Mouse (Mus musculus): ENCODE measurements around the gene Cnot8. TPM values are rescaled to one million over a fixed set of nuclear protein-coding genes. Genes with fewer than 3 reads are reported as not detected.
A peak's percentile ranks its signal among the peaks of the same experiment; 100 is the strongest.
"Not testable (repeated sequence)": the region's sequence is repeated elsewhere in the genome, so short reads cannot be mapped to it uniquely, and the experiment has no call there.

Cnot8 gene
- 79.8 and 81.6 TPM in 2 replicates for polyA plus RNA-seq (2015; fragmentation: Nextera tagmentation; extraction: Ambion mirVana)

DNA sequence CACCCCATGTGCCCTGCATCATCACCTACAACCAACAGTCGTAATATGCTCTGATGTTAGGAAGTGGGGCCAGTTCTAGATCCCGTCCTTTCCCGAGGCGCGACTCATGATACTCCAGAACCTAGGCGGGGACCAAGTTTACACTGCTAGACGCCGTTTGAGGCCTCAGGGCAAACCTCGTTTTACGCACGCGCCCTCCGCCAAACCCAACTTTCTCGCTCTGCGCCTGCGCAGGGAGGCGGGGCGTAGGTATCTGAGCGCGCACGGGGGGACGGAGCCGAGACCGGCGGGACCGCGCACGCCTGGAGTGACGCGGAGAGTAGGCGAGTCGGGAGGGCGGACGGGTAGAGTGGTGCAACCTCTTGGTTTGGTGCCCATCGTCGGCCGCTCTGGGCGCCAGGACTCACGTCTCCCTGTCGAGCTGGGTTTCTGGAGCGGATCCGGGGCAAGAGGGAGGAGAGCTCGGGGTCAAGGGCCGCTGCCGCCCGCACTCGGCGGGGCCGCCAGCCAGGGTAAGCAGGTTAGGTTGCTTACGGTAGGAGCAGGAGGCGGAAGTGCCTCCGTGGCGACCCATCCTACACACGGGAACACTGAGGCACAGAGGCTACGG, at the start of gene Cnot8:
TSS of gene Cnot8 (plus strand) at position 457 of the 610 bp plus-strand sequence.
- Histone ChIP-seq H3K4me2 (peak within 1 kb of the TSS; percentile 59), H3K27ac (peak within 1 kb of the TSS; percentile 94), H3K4me1 (peaks cover 12% of the 10 kb centered on the region), H3K4me3 (replicated peaks) (peak within 1 kb of the TSS; percentile 84), H3K9ac (peak within 1 kb of the TSS; percentile 87), H3K36me3 (no peaks in the 10 kb centered on the region), H3K27me3 (replicated peaks) (no peaks in the 10 kb centered on the region), H3K9me3 (no peaks in the 10 kb centered on the region)
- peak; percentile 97 for ATAC-seq (ENCODE audit: insufficient read depth, low FRiP score, low read depth)
- WGBS: under 1% methylated on average over 55 of the region's 55 CpGs

DNA sequence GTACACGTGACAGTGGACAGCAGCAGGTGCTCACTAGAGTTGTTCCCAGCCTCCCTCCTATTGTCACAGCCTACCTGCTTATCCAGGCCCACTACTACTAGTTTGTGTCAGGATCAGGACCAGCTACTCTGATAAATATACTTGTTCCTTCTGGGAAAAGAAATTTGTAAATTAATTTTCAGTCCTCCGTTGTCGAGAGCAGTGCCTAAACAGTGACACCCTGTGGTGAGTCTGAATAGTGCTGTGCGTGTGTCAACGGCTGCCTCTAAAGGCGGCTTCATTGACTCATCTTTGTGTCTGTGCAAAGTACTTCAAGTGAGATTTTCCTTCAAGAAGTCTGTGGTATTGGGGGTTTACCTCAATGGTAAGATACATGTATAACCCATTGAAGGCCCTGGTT, 46.5 kb upstream of the Cnot8 start:
- Histone ChIP-seq H3K9ac (no peak overlapping the region), H3K4me1 (no peaks in the 10 kb centered on the region), H3K4me2 (no peak overlapping the region), H3K27ac (no peak overlapping the region), H3K27me3 (replicated peaks) (no peaks in the 10 kb centered on the region), H3K9me3 (no peaks in the 10 kb centered on the region), H3K36me3 (peaks cover 64% of the 10 kb centered on the region), H3K4me3 (replicated peaks) (no peak overlapping the region)
- 53% methylated on average over 6 of the region's 6 CpGs for WGBS
- ATAC-seq (ENCODE audit: insufficient read depth, low FRiP score, low read depth): no peak

DNA sequence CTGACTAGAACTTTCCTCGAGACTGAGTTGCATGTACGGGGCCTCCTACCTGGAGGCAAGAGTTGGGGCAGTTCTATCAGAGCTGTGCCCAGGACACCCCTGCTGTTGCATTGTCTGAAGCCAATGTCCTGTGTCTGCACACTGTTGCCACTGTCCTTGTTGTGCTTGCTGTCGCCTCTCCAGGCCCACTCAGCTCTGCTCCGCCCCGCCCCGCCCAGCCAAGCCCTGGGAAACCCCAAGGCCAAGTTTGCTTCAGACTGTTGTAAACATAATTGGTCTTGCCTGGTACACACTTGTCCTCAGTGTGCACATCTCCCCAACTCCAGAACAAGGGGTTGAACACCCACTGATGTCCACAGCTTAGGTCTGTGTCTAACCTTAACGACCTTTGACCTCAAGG, 44.2 kb upstream of the Cnot8 start:
- ATAC-seq (ENCODE audit: insufficient read depth, low FRiP score, low read depth); H3K4me1 ChIP-seq; H3K9me3 ChIP-seq; H3K4me3 ChIP-seq (replicated peaks); H3K27ac ChIP-seq; H3K9ac ChIP-seq; H3K27me3 ChIP-seq (replicated peaks); H3K4me2 ChIP-seq: not testable (repeated sequence)
- H3K36me3 ChIP-seq: peaks cover 51% of the 10 kb centered on the region
- 87% methylated on average over 7 of the region's 7 CpGs for WGBS

DNA sequence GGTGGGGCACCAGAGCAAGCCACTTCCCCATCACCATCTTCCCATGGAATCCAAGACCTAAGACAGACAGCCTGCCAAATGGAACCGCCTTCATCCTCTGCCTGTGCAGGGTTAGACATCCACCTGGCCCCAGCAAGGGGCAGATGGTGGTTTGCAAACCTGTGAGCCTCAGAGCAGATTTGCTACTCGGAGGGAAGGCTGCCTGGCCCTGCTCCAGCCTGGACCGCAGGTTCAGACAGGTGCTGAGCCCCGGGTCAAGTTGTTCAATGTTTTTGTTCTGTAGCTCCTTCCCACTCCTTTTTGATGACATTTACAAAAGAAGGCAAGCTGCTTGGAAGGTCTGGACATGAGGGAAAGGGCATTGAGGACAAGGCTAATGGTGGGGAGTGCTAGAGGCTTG, 42.7 kb upstream of the Cnot8 start:
- 82% methylated on average over 4 of the region's 4 CpGs for WGBS
- not testable (repeated sequence) for H3K4me3 ChIP-seq (replicated peaks); H3K27me3 ChIP-seq (replicated peaks); H3K9me3 ChIP-seq; H3K9ac ChIP-seq; H3K27ac ChIP-seq; ATAC-seq (ENCODE audit: insufficient read depth, low FRiP score, low read depth); H3K4me1 ChIP-seq; H3K4me2 ChIP-seq
- H3K36me3 ChIP-seq: peaks cover 42% of the 10 kb centered on the region

DNA sequence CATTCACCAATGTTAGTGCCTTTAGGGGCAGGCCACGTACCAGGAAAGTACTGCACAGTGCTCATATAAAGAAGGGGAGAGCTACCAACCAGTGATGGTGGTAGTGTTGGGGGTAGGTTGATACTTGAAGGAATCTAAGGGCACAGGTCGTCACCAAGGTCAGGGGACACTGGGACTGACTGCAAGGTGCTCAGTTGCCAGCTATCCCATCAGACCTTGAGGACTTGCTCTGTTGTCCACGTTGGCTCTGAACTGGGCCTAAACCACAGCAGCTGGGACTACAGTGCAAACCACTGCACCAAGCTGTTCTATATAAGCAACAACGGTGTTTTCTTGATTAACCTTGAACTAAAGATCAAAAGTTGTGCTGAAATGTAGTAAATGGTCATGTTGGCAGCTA, 41.4 kb upstream of the Cnot8 start:
- no peak for ATAC-seq (ENCODE audit: insufficient read depth, low FRiP score, low read depth)
- no peaks in the 10 kb centered on the region for H3K9me3 ChIP-seq

DNA sequence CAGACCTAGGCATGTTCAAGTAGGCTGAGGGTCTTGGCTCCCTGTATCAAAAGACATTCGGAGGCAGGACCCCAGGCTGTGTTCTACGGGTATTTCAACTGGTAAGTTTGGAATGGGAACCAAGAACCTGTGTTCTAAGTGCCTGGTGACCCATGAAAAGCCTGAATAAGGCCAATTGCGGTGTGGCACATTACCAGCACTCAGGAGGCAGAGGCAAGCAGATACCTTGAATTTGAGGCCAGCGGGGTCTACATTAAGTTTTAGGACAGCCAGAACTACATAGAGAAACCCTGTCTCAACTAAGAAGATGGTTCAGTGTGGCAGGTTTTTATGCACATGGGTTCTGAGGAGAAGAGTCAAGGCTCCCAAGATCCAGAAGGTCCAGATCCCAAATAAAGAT, 38.9 kb upstream of the Cnot8 start:
- WGBS: 87% methylated on average over 4 of the region's 4 CpGs
- Histone ChIP-seq H3K27ac (no peak overlapping the region), H3K9me3 (no peaks in the 10 kb centered on the region), H3K27me3 (replicated peaks) (no peaks in the 10 kb centered on the region), H3K4me1 (peaks cover 7% of the 10 kb centered on the region; the same call in 1 of the 2 replicates), H3K36me3 (peaks cover 14% of the 10 kb centered on the region), H3K9ac (no peak overlapping the region), H3K4me2 (no peak overlapping the region), H3K4me3 (replicated peaks) (no peak overlapping the region)
- no peak for ATAC-seq (ENCODE audit: insufficient read depth, low FRiP score, low read depth)

More for the DNA sequence above, 41.4 kb upstream of the Cnot8 start:
- Histone ChIP-seq H3K36me3 (peaks cover 32% of the 10 kb centered on the region), H3K4me2 (no peak overlapping the region), H3K27me3 (replicated peaks) (no peaks in the 10 kb centered on the region), H3K4me1 (peaks cover 7% of the 10 kb centered on the region; the same call in 1 of the 2 replicates), H3K9ac (no peak overlapping the region), H3K4me3 (replicated peaks) (no peak overlapping the region), H3K27ac (no peak overlapping the region)
- 82% methylated on average over 4 of the region's 4 CpGs for WGBS

DNA sequence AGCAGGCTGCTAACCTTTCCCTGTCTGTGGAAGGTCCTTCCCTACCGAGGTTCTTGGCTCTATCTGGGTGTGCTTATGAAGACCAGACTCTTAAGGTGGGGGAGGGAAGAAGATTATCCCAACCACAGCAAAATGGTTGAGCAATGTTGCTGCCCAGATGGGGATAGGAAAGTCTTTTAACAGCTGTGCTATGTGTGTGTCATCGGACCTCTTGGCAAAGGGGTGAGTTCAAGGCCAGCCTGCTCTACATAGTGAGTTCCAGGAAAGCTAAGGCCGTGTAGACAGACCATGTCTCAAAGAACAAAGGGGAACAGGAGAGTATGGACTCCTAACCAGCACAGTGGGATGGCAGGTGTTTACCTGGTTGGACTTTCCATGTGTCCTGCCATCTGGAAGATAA, 31.0 kb upstream of the Cnot8 start:
- no peaks in the 10 kb centered on the region for H3K4me1 ChIP-seq
- no peak for ATAC-seq (ENCODE audit: insufficient read depth, low FRiP score, low read depth)
- no peaks in the 10 kb centered on the region for H3K9me3 ChIP-seq
- no peaks in the 10 kb centered on the region for H3K36me3 ChIP-seq
- H3K27me3 ChIP-seq (replicated peaks): no peaks in the 10 kb centered on the region
- WGBS: 71% methylated on average over 3 of the region's 3 CpGs
- no peak overlapping the region for H3K4me2 ChIP-seq
- no peak overlapping the region for H3K9ac ChIP-seq
- no peak overlapping the region for H3K27ac ChIP-seq
- no peak overlapping the region for H3K4me3 ChIP-seq (replicated peaks)

DNA sequence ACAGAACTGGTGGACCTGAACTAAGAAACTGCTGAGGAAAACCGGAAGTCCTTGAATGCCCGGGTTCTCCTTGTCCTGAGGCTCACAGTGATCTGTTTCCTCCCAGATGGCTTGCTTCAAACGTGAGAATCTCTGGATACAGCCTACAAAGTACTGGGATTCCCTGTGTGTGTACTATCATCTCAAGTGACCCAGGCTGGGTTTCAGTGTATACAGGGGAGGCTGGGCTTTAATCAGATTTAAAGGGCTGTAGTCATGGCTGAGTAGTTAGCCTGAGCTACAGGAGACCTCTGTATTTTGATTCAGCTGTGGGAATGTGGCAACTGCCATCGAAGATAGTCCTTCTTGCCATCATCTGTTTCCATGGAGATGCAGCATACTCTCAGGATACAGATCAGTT, 26.7 kb upstream of the Cnot8 start:
- no peaks in the 10 kb centered on the region for H3K36me3 ChIP-seq
- H3K27me3 ChIP-seq (replicated peaks): no peaks in the 10 kb centered on the region
- no peaks in the 10 kb centered on the region for H3K9me3 ChIP-seq
- H3K4me2 ChIP-seq: no peak overlapping the region
- H3K4me1 ChIP-seq: no peaks in the 10 kb centered on the region
- no peak overlapping the region for H3K9ac ChIP-seq
- ATAC-seq (ENCODE audit: insufficient read depth, low FRiP score, low read depth): no peak
- 69% methylated on average over 4 of the region's 4 CpGs for WGBS
- H3K4me3 ChIP-seq (replicated peaks): no peak overlapping the region
- no peak overlapping the region for H3K27ac ChIP-seq

DNA sequence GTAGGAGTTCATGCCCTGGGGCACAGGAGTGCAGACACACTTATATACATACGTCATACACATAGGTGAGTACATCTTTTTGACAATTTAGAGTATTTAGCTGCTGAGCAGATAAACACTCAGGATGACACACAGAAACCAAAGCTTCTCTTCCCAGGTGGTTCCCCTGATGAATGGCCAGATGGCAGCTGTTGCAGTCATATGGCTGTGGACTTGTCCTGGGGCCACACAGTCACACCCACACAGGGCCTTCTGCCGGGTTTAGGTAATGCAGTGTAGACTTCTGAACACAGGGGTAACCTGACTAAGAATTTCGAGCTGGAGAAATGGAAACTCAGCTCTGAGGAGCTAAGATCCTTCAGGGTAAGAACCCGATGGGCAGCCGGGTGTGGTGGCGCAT, 22.2 kb upstream of the Cnot8 start:
- Histone ChIP-seq H3K9ac (no peak overlapping the region), H3K4me3 (replicated peaks) (no peak overlapping the region), H3K4me2 (no peak overlapping the region), H3K27ac (no peak overlapping the region), H3K9me3 (no peaks in the 10 kb centered on the region), H3K4me1 (no peaks in the 10 kb centered on the region), H3K36me3 (no peaks in the 10 kb centered on the region), H3K27me3 (replicated peaks) (no peaks in the 10 kb centered on the region)
- no peak for ATAC-seq (ENCODE audit: insufficient read depth, low FRiP score, low read depth)
- 85% methylated on average over 6 of the region's 6 CpGs for WGBS

DNA sequence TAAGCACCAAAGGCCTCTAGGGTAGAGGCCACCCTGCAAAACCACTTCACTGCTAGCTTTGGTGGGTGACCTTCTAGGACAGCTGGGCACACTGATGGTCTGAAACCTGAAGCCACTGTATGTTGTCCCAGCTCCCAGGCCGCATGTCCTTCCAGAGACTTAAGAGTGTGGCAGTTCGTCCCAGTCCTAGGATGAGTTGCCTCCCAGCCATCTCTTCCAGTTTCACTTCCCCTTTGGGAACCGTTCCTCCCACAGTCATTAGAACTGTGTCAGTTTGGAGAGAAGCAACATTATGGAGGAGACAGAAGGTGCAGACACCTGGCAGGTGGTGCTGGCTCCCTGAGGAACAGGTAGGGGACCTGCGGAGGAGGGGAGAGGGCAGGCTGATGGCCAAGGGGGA, 11.4 kb upstream of the Cnot8 start:
- H3K9ac ChIP-seq: no peak overlapping the region
- peak overlapping the region; percentile 48 for H3K4me2 ChIP-seq
- H3K9me3 ChIP-seq: no peaks in the 10 kb centered on the region
- 36% methylated on average over 4 of the region's 4 CpGs for whole genome bisulfite sequencing
- no peak overlapping the region for H3K27ac ChIP-seq
- no peaks in the 10 kb centered on the region for H3K27me3 ChIP-seq (replicated peaks)
- no peak for ATAC-seq (ENCODE audit: insufficient read depth, low FRiP score, low read depth)
- H3K4me1 ChIP-seq: peaks cover 8% of the 10 kb centered on the region
- peak overlapping the region; percentile 20; the same call in 1 of the 2 replicates for H3K4me3 ChIP-seq (replicated peaks)
- H3K36me3 ChIP-seq: no peaks in the 10 kb centered on the region

DNA sequence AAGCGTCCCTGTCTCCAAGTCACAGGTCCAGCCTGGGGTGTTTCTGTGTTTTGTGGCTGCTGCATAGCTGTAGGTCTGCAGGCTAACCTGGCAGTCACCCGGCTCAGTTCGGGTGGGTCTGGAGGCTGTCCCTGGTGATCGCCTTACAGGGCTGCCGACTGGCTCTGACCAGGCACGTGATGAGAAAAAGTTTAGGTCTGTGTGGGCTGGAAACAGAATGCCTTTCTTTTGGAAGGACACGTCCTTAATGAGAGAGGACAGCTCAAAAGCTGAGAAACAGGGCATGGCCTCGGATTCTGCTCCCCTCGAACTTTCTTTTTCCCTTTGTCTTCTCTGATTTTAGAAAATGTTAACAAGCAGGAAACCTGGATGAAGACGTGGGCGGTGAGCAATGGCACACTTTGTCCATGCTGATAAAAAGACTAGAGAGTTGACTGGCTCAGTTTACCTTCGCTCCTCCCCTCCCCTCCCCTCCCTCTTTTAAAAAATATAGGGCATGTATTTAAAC, 10.9 kb upstream of the Cnot8 start, which contains the start of gene Gm12248:
TSS of gene Gm12248 (minus strand) at position 114 of the 508 bp plus-strand sequence.
- Histone ChIP-seq H3K27me3 (replicated peaks) (no peaks in the 10 kb centered on the region), H3K36me3 (no peaks in the 10 kb centered on the region), H3K9me3 (no peaks in the 10 kb centered on the region), H3K27ac (no peak within 1 kb of the TSS), H3K4me2 (peak within 1 kb of the TSS; percentile 48), H3K9ac (no peak within 1 kb of the TSS), H3K4me1 (peaks cover 10% of the 10 kb centered on the region), H3K4me3 (replicated peaks) (peak within 1 kb of the TSS; percentile 20; the same call in 1 of the 2 replicates)
- ATAC-seq (ENCODE audit: insufficient read depth, low FRiP score, low read depth): peak; percentile 67
- 14% methylated on average over 12 of the region's 12 CpGs for WGBS

DNA sequence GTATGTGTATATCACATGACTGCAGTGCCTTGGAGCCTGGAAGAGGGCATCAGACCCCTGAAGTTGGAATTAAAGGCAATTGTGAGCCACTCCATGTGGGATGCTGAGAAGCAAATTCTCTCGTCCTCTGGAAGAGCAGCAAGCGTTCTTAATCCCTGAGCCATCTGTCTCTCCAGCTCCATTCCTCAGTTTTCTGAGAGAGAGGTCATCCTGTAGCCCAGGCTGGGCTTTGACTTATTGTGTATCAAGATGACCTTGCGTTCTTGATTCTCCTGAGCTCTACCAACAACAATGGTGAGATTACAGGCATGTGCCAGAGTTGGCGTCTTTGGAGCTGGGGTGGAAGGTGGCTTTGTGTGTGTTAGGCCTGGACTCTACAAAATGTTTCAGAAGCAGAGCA, 9.2 kb upstream of the Cnot8 start:
- Histone ChIP-seq H3K27me3 (replicated peaks) (no peaks in the 10 kb centered on the region), H3K4me2 (no peak overlapping the region), H3K27ac (no peak overlapping the region), H3K4me3 (replicated peaks) (no peak overlapping the region), H3K36me3 (no peaks in the 10 kb centered on the region), H3K4me1 (peaks cover 10% of the 10 kb centered on the region), H3K9me3 (no peaks in the 10 kb centered on the region), H3K9ac (no peak overlapping the region)
- no peak for ATAC-seq (ENCODE audit: insufficient read depth, low FRiP score, low read depth)
- WGBS: 84% methylated on average over 4 of the region's 4 CpGs

Data from stomach, embryonic 15.5 days (tissue).